Mouse (Mus musculus) limb, embryonic 10.5 days (tissue): ENCODE data around the gene Wdr1. TPM values are rescaled to one million over a fixed set of nuclear protein-coding genes. Genes with fewer than 3 reads are reported as not detected.
"Not testable (repeated sequence)": the region's sequence is repeated elsewhere in the genome, so short reads cannot be mapped to it uniquely, and the experiment has no call there.

ENCODE experiments used
- DNase-seq: peaks from one replicate; pipeline ENCODE4 v3.0.0-alpha.2; 2017; ENCODE audit warnings: low spot score
- H3K27ac ChIP-seq: fragments of 300-500 bp; sonication (generic); 2 replicates; pipeline ENCODE4 v1.5.1; 2016; ENCODE audit warnings: mild to moderate bottlenecking
- H3K27me3 ChIP-seq: fragments of 300-500 bp; sonication (generic); 2 replicates; pipeline ENCODE4 v1.6.1; 2016; ENCODE audit warnings: low read depth, mild to moderate bottlenecking; ENCODE audit not compliant: poor library complexity, severe bottlenecking
- H3K36me3 ChIP-seq: fragments of 300-500 bp; sonication (generic); 2 replicates; pipeline ENCODE4 v1.6.1; 2016; ENCODE audit warnings: mild to moderate bottlenecking, moderate library complexity
- H3K4me1 ChIP-seq: fragments of 300-500 bp; sonication (generic); 2 replicates; pipeline ENCODE4 v1.6.1; 2016
- H3K4me3 ChIP-seq: fragments of 300-500 bp; sonication (generic); 2 replicates; pipeline ENCODE4 v1.5.1; 2016; ENCODE audit warnings: mild to moderate bottlenecking, moderate library complexity
- H3K9me3 ChIP-seq: fragments of 300-500 bp; sonication (generic); replicated peaks from 2 replicates; pipeline ENCODE4 v1.6.1; 2016; ENCODE audit warnings: mild to moderate bottlenecking
- WGBS: fragments of 180-500 bp; shearing (Covaris S2); methylation state at CpG from one replicate; pipeline ENCODE4 v1.1.7; 2016; 5-methylcytosine and 5-hydroxymethylcytosine counted together
- polyA plus RNA-seq: library from polyadenylated mRNA; unstranded; fragments of >200 nt; fragmentation: Nextera tagmentation; extraction: Ambion mirVana; gene quantifications from 2 replicates; pipeline ENCODE4 v1.2.1, GENCODE M21; 2016

The Wdr1 gene
- polyA plus RNA-seq: 197 and 214 TPM in 2 replicates

- H3K36me3 ChIP-seq: peaks cover 20% of the 10 kb centered on the region
- H3K4me3 ChIP-seq: peak within 1 kb of the TSS; percentile 97
- no peaks in the 10 kb centered on the region for H3K27me3 ChIP-seq
- DNase-seq: no peak
- no peaks in the 10 kb centered on the region for H3K9me3 ChIP-seq
- peaks cover 22% of the 10 kb centered on the region for H3K4me1 ChIP-seq
- WGBS: 87% methylated on average over 2 of the region's 2 CpGs
- H3K27ac ChIP-seq: peak within 1 kb of the TSS; percentile 98
These were observed at the start of gene Wdr1 for GRCm38 (mm10) chr5:38563121-38563520. TSS of gene Wdr1 (minus strand) at chr5:38563221.

- Histone ChIP-seq H3K4me3 (no peak overlapping the region), H3K27ac (no peak overlapping the region), H3K27me3 (no peaks in the 10 kb centered on the region), H3K4me1 (no peaks in the 10 kb centered on the region), H3K9me3 (no peaks in the 10 kb centered on the region), H3K36me3 (no peaks in the 10 kb centered on the region)
- no peak for DNase-seq
- WGBS: 86% methylated on average over 3 of the region's 3 CpGs
These were observed 48.1 kb upstream of the Wdr1 start for GRCm38 (mm10) chr5:38611118-38611517.

GRCm38 (mm10) chr5:38608219-38608618 lies 45.2 kb upstream of the Wdr1 start:
- not testable (repeated sequence) for H3K4me1 ChIP-seq, DNase-seq, H3K9me3 ChIP-seq, H3K4me3 ChIP-seq, H3K27ac ChIP-seq, H3K36me3 ChIP-seq, H3K27me3 ChIP-seq
- WGBS: 86% methylated on average over 4 of the region's 4 CpGs

- H3K36me3 ChIP-seq: no peaks in the 10 kb centered on the region
- no peaks in the 10 kb centered on the region for H3K27me3 ChIP-seq
- 67% methylated on average over 11 of the region's 11 CpGs for WGBS
- no peaks in the 10 kb centered on the region for H3K9me3 ChIP-seq
- H3K4me3 ChIP-seq: peak overlapping the region; percentile 23; the same call in 1 of the 2 replicates
- H3K4me1 ChIP-seq: no peaks in the 10 kb centered on the region
- H3K27ac ChIP-seq: peak overlapping the region; percentile 71; the same call in 1 of the 2 replicates
- no peak for DNase-seq
These were observed 35.8 kb upstream of the Wdr1 start for GRCm38 (mm10) chr5:38598647-38599304.

- H3K4me1 ChIP-seq: no peaks in the 10 kb centered on the region
- H3K27me3 ChIP-seq: no peaks in the 10 kb centered on the region
- 76% methylated on average over 9 of the region's 9 CpGs for WGBS
- no peaks in the 10 kb centered on the region for H3K9me3 ChIP-seq
- DNase-seq: no peak
- H3K36me3 ChIP-seq: no peaks in the 10 kb centered on the region
- no peak overlapping the region for H3K27ac ChIP-seq
- H3K4me3 ChIP-seq: no peak overlapping the region
These were observed 25.9 kb upstream of the Wdr1 start for GRCm38 (mm10) chr5:38588924-38589323.

- DNase-seq: no peak
- Histone ChIP-seq H3K27ac (no peak overlapping the region), H3K27me3 (no peaks in the 10 kb centered on the region), H3K4me1 (no peaks in the 10 kb centered on the region), H3K4me3 (no peak overlapping the region), H3K36me3 (no peaks in the 10 kb centered on the region), H3K9me3 (no peaks in the 10 kb centered on the region)
- WGBS: 81% methylated on average over 2 of the region's 2 CpGs
These were observed 22.4 kb upstream of the Wdr1 start for GRCm38 (mm10) chr5:38585450-38585849.

- DNase-seq: no peak
- no peaks in the 10 kb centered on the region for H3K9me3 ChIP-seq
- 88% methylated on average over 4 of the region's 4 CpGs for WGBS
- no peaks in the 10 kb centered on the region for H3K36me3 ChIP-seq
- H3K27me3 ChIP-seq: no peaks in the 10 kb centered on the region
- H3K4me1 ChIP-seq: no peaks in the 10 kb centered on the region
- H3K4me3 ChIP-seq: no peak overlapping the region
- H3K27ac ChIP-seq: no peak overlapping the region
These were observed 20.0 kb upstream of the Wdr1 start for GRCm38 (mm10) chr5:38583026-38583425.

GRCm38 (mm10) chr5:38580703-38581102 lies 17.7 kb upstream of the Wdr1 start:
- Histone ChIP-seq H3K27ac (no peak overlapping the region), H3K9me3 (no peaks in the 10 kb centered on the region), H3K4me3 (no peak overlapping the region), H3K4me1 (no peaks in the 10 kb centered on the region), H3K27me3 (no peaks in the 10 kb centered on the region), H3K36me3 (no peaks in the 10 kb centered on the region)
- DNase-seq: peak; percentile 66
- WGBS: 36% methylated on average over 6 of the region's 6 CpGs

GRCm38 (mm10) chr5:38570876-38571275 lies 7.9 kb upstream of the Wdr1 start:
- no peak overlapping the region for H3K4me3 ChIP-seq
- DNase-seq: no peak
- no peaks in the 10 kb centered on the region for H3K36me3 ChIP-seq
- H3K4me1 ChIP-seq: peaks cover 5% of the 10 kb centered on the region; the same call in 1 of the 2 replicates
- H3K9me3 ChIP-seq: no peaks in the 10 kb centered on the region
- 73% methylated on average over 2 of the region's 2 CpGs for WGBS
- H3K27me3 ChIP-seq: no peaks in the 10 kb centered on the region
- no peak overlapping the region for H3K27ac ChIP-seq

- Histone ChIP-seq H3K27me3 (no peaks in the 10 kb centered on the region), H3K36me3 (no peaks in the 10 kb centered on the region), H3K9me3 (no peaks in the 10 kb centered on the region), H3K4me3 (no peak overlapping the region), H3K27ac (no peak overlapping the region), H3K4me1 (peaks cover 5% of the 10 kb centered on the region; the same call in 1 of the 2 replicates)
- no peak for DNase-seq
These were observed 5.6 kb upstream of the Wdr1 start for GRCm38 (mm10) chr5:38568652-38569051.

GRCm38 (mm10) chr5:38564831-38565230 lies 1.8 kb upstream of the Wdr1 start:
- no peak overlapping the region for H3K4me3 ChIP-seq
- H3K27me3 ChIP-seq: no peaks in the 10 kb centered on the region
- 82% methylated on average over 6 of the region's 6 CpGs for WGBS
- H3K4me1 ChIP-seq: peaks cover 26% of the 10 kb centered on the region
- H3K9me3 ChIP-seq: no peaks in the 10 kb centered on the region
- peaks cover 3% of the 10 kb centered on the region for H3K36me3 ChIP-seq
- no peak for DNase-seq
- no peak overlapping the region for H3K27ac ChIP-seq

- Histone ChIP-seq H3K27me3 (no peaks in the 10 kb centered on the region), H3K4me3 (peak overlapping the region; percentile 97), H3K36me3 (peaks cover 36% of the 10 kb centered on the region), H3K27ac (peak overlapping the region; percentile 98), H3K4me1 (peaks cover 22% of the 10 kb centered on the region), H3K9me3 (no peaks in the 10 kb centered on the region)
- peak; percentile 100 for DNase-seq
- WGBS: under 1% methylated on average over 79 of the region's 79 CpGs
These were observed 1.5 kb downstream of the Wdr1 start for GRCm38 (mm10) chr5:38561426-38562024.

GRCm38 (mm10) chr5:38560586-38561425 lies 2.2 kb downstream of the Wdr1 start:
- WGBS: under 1% methylated on average over 41 of the region's 41 CpGs
- Histone ChIP-seq H3K36me3 (peaks cover 43% of the 10 kb centered on the region), H3K9me3 (no peaks in the 10 kb centered on the region), H3K27me3 (no peaks in the 10 kb centered on the region), H3K4me1 (peaks cover 22% of the 10 kb centered on the region), H3K4me3 (peak overlapping the region; percentile 97), H3K27ac (peak overlapping the region; percentile 98)
- DNase-seq: peak; percentile 73
